Mouse (Mus musculus): Measurements from ENCODE around the gene Gnptg. TPM values are rescaled to one million over a fixed set of nuclear protein-coding genes. Genes with fewer than 3 reads are reported as not detected.
A peak's percentile ranks its signal among the peaks of the same experiment; 100 is the strongest.
"Not testable (repeated sequence)": the region's sequence is repeated elsewhere in the genome, so short reads cannot be mapped to it uniquely, and the experiment has no call there.

Gene Gnptg
- polyA plus RNA-seq, 1 experiment from 2014 or later, result 73.2 TPM

- Histone ChIP-seq H3K27ac (no peak overlapping the region), H3K27me3 (ENCODE audit: insufficient read depth, poor library complexity, severe bottlenecking) (peaks cover 41% of the 10 kb centered on the region), H3K36me3 (peaks cover 30% of the 10 kb centered on the region), H3K4me3 (no peak overlapping the region), H3K4me1 (replicated peaks) (peaks cover 35% of the 10 kb centered on the region), H3K9me3 (no peaks in the 10 kb centered on the region)
- 62% methylated on average over 6 of the region's 6 CpGs for WGBS
- no peak for DNase-seq (ENCODE audit: low spot score)
Measured at GRCm38 (mm10) chr17:25257804-25258261, 17.9 kb upstream of the Gnptg start.

- peaks cover 23% of the 10 kb centered on the region for H3K36me3 ChIP-seq
- peak within 1 kb of the TSS; percentile 60 for H3K27ac ChIP-seq
- no peaks in the 10 kb centered on the region for H3K9me3 ChIP-seq
- H3K27me3 ChIP-seq (ENCODE audit: insufficient read depth, poor library complexity, severe bottlenecking), result peaks cover 41% of the 10 kb centered on the region
- 3% methylated on average over 35 of the region's 35 CpGs for WGBS
- peaks cover 45% of the 10 kb centered on the region for H3K4me1 ChIP-seq (replicated peaks)
- peak within 1 kb of the TSS; percentile 49 for H3K4me3 ChIP-seq
- DNase-seq (ENCODE audit: low spot score), result peak; percentile 42
Measured at GRCm38 (mm10) chr17:25256140-25256754, 16.3 kb upstream of the Gnptg start, which contains the start of gene Baiap3. Gene Baiap3, minus strand, starts transcription at chr17:25256364.

GRCm38 (mm10) chr17:25255110-25255509, 15.2 kb upstream of the Gnptg start:
- WGBS, result 81% methylated on average over 2 of the region's 2 CpGs
- Histone ChIP-seq H3K27me3 (ENCODE audit: insufficient read depth, poor library complexity, severe bottlenecking) (peaks cover 41% of the 10 kb centered on the region), H3K9me3 (no peaks in the 10 kb centered on the region), H3K4me1 (replicated peaks) (peaks cover 45% of the 10 kb centered on the region), H3K27ac (no peak overlapping the region), H3K36me3 (peaks cover 17% of the 10 kb centered on the region), H3K4me3 (0 out of 2 replicates have a peak overlapping the region, but pooled peaks have one; percentile 49)
- no peak for DNase-seq (ENCODE audit: low spot score)

GRCm38 (mm10) chr17:25253760-25254159, 13.8 kb upstream of the Gnptg start:
- peak; percentile 22 for DNase-seq (ENCODE audit: low spot score)
- H3K4me1 ChIP-seq (replicated peaks), result peaks cover 45% of the 10 kb centered on the region
- H3K9me3 ChIP-seq, result no peaks in the 10 kb centered on the region
- 23% methylated on average over 10 of the region's 10 CpGs for WGBS
- H3K36me3 ChIP-seq, result peaks cover 4% of the 10 kb centered on the region
- H3K27ac ChIP-seq, result 0 out of 2 replicates have a peak overlapping the region, but pooled peaks have one; percentile 47
- H3K27me3 ChIP-seq (ENCODE audit: insufficient read depth, poor library complexity, severe bottlenecking), result peaks cover 41% of the 10 kb centered on the region
- peak overlapping the region; percentile 16; the same call in 1 of the 2 replicates for H3K4me3 ChIP-seq

- Histone ChIP-seq H3K36me3 (no peaks in the 10 kb centered on the region), H3K4me1 (replicated peaks) (peaks cover 45% of the 10 kb centered on the region), H3K9me3 (no peaks in the 10 kb centered on the region), H3K27ac (no peak overlapping the region), H3K4me3 (no peak overlapping the region), H3K27me3 (ENCODE audit: insufficient read depth, poor library complexity, severe bottlenecking) (peaks cover 40% of the 10 kb centered on the region)
- peak; percentile 50 for DNase-seq (ENCODE audit: low spot score)
- 29% methylated on average over 3 of the region's 3 CpGs for WGBS
Measured at GRCm38 (mm10) chr17:25252643-25253042, 12.7 kb upstream of the Gnptg start.

GRCm38 (mm10) chr17:25250181-25250835, 10.4 kb upstream of the Gnptg start:
- Histone ChIP-seq H3K27ac (no peak overlapping the region), H3K9me3 (no peaks in the 10 kb centered on the region), H3K4me1 (replicated peaks) (peaks cover 30% of the 10 kb centered on the region), H3K36me3 (peaks cover 11% of the 10 kb centered on the region), H3K27me3 (ENCODE audit: insufficient read depth, poor library complexity, severe bottlenecking) (peaks cover 22% of the 10 kb centered on the region), H3K4me3 (no peak overlapping the region)
- 83% methylated on average over 8 of the region's 8 CpGs for WGBS
- no peak for DNase-seq (ENCODE audit: low spot score)

- WGBS, result 85% methylated on average over 18 of the region's 18 CpGs
- Histone ChIP-seq H3K4me3 (no peak overlapping the region), H3K36me3 (peaks cover 32% of the 10 kb centered on the region)
Measured at GRCm38 (mm10) chr17:25248033-25248750, 8.3 kb upstream of the Gnptg start.

GRCm38 (mm10) chr17:25244239-25244638, 4.3 kb upstream of the Gnptg start:
- DNase-seq (ENCODE audit: low spot score), result no peak
- H3K4me1 ChIP-seq (replicated peaks), result peaks cover 15% of the 10 kb centered on the region
- H3K27me3 ChIP-seq (ENCODE audit: insufficient read depth, poor library complexity, severe bottlenecking), result no peaks in the 10 kb centered on the region
- 0 out of 2 replicates have a peak overlapping the region, but pooled peaks have one; percentile 0 for H3K4me3 ChIP-seq
- H3K36me3 ChIP-seq, result peaks cover 54% of the 10 kb centered on the region
- no peaks in the 10 kb centered on the region for H3K9me3 ChIP-seq
- 81% methylated on average over 16 of the region's 16 CpGs for WGBS
- no peak overlapping the region for H3K27ac ChIP-seq

More at GRCm38 (mm10) chr17:25248033-25248750, 8.3 kb upstream of the Gnptg start:
- H3K9me3 ChIP-seq, result no peaks in the 10 kb centered on the region
- H3K27ac ChIP-seq, result no peak overlapping the region
- H3K4me1 ChIP-seq (replicated peaks), result peaks cover 14% of the 10 kb centered on the region
- no peak for DNase-seq (ENCODE audit: low spot score)
- H3K27me3 ChIP-seq (ENCODE audit: insufficient read depth, poor library complexity, severe bottlenecking), result 0 out of 2 replicates have a peak, but pooled peaks cover under 1% of the 10 kb centered on the region

- Histone ChIP-seq H3K9me3 (no peaks in the 10 kb centered on the region), H3K27ac (no peak overlapping the region), H3K27me3 (ENCODE audit: insufficient read depth, poor library complexity, severe bottlenecking) (no peaks in the 10 kb centered on the region), H3K4me1 (replicated peaks) (peaks cover 20% of the 10 kb centered on the region), H3K4me3 (no peak overlapping the region), H3K36me3 (peaks cover 54% of the 10 kb centered on the region)
- no peak for DNase-seq (ENCODE audit: low spot score)
- WGBS, result 88% methylated on average over 11 of the region's 11 CpGs
Measured at GRCm38 (mm10) chr17:25243131-25243780, 3.3 kb upstream of the Gnptg start.

GRCm38 (mm10) chr17:25235635-25236034, 4.3 kb downstream of the Gnptg start:
- H3K27ac ChIP-seq, result no peak overlapping the region
- H3K36me3 ChIP-seq, result peaks cover 40% of the 10 kb centered on the region
- 87% methylated on average over 9 of the region's 9 CpGs for WGBS
- peaks cover 9% of the 10 kb centered on the region for H3K4me1 ChIP-seq (replicated peaks)
- no peaks in the 10 kb centered on the region for H3K27me3 ChIP-seq (ENCODE audit: insufficient read depth, poor library complexity, severe bottlenecking)
- no peak for DNase-seq (ENCODE audit: low spot score)
- H3K9me3 ChIP-seq, result no peaks in the 10 kb centered on the region
- no peak overlapping the region for H3K4me3 ChIP-seq

- peaks cover 60% of the 10 kb centered on the region for H3K36me3 ChIP-seq
- H3K27ac ChIP-seq; H3K27me3 ChIP-seq (ENCODE audit: insufficient read depth, poor library complexity, severe bottlenecking); H3K4me3 ChIP-seq; H3K4me1 ChIP-seq (replicated peaks); DNase-seq (ENCODE audit: low spot score); H3K9me3 ChIP-seq: not testable (repeated sequence)
- 96% methylated on average over 7 of the region's 11 CpGs for WGBS
Measured at GRCm38 (mm10) chr17:25231621-25232020, 8.3 kb downstream of the Gnptg start.

- 94% methylated on average over 3 of the region's 3 CpGs for WGBS
- peaks cover 56% of the 10 kb centered on the region for H3K36me3 ChIP-seq
Measured at GRCm38 (mm10) chr17:25230700-25231099, 9.2 kb downstream of the Gnptg start.

More at GRCm38 (mm10) chr17:25230700-25231099, 9.2 kb downstream of the Gnptg start:
- Histone ChIP-seq H3K9me3 (no peaks in the 10 kb centered on the region), H3K27ac (no peak overlapping the region), H3K27me3 (ENCODE audit: insufficient read depth, poor library complexity, severe bottlenecking) (no peaks in the 10 kb centered on the region), H3K4me1 (replicated peaks) (no peaks in the 10 kb centered on the region), H3K4me3 (no peak overlapping the region)
- DNase-seq (ENCODE audit: low spot score), result no peak
